Mouse (Mus musculus) liver, embryonic 14.5 days (tissue): ENCODE results near the gene Zar1. TPM values are rescaled to one million over a fixed set of nuclear protein-coding genes. Genes with fewer than 3 reads are reported as not detected.
"Not testable (repeated sequence)": the region's sequence is repeated elsewhere in the genome, so short reads cannot be mapped to it uniquely, and the experiment has no call there.

ENCODE experiments used
- ATAC-seq: fragments of 200-750 bp; cut with Nextera tagmentation; 2 replicates; pipeline ENCODE4 v1.8.0; 2017; ENCODE audit warnings: moderate number of reproducible peaks, mild to moderate bottlenecking, moderate library complexity; ENCODE audit not compliant: insufficient read depth
- DNase-seq, 3 experiments: peaks; one replicate each; pipeline ENCODE4 v3.0.0-alpha.2; 2012 to 2013; ENCODE audit warnings: low read depth in 3 of 3, low spot score in 3 of 3
- H3K27ac ChIP-seq: fragments of 300-500 bp; sonication (generic); 2 replicates; pipeline ENCODE4 v1.5.1; 2014; ENCODE audit warnings: moderate library complexity, mild to moderate bottlenecking, control low read depth, inconsistent platforms
- H3K27me3 ChIP-seq: fragments of 300-500 bp; sonication (generic); 2 replicates; pipeline ENCODE4 v1.6.1; 2014; ENCODE audit warnings: mild to moderate bottlenecking, low read length, moderate library complexity; ENCODE audit not compliant: control insufficient read depth, insufficient read depth
- H3K36me3 ChIP-seq: fragments of 300-500 bp; sonication (generic); replicated peaks from 2 replicates; pipeline ENCODE4 v1.6.1; 2014; ENCODE audit warnings: low read depth; ENCODE audit not compliant: control insufficient read depth, insufficient read depth
- H3K4me1 ChIP-seq, 2 experiments: fragments of 200-500 bp in 1 of 2; fragments of 300-500 bp in 1 of 2; sonication (generic) in 1 of 2; replicated peaks; 2 replicates each; pipeline ENCODE4 v1.6.1; 2012 to 2014; ENCODE audit warnings: antibody characterized with exemption in 1 of 2, inconsistent platforms in 1 of 2, low read length in 1 of 2; ENCODE audit not compliant: control insufficient read depth in 2 of 2, insufficient read depth in 2 of 2
- H3K4me2 ChIP-seq: fragments of 300-500 bp; sonication (generic); 2 replicates; pipeline ENCODE4 v1.6.1; 2014; ENCODE audit warnings: low read depth, mild to moderate bottlenecking, control low read depth, moderate library complexity
- H3K4me3 ChIP-seq, 2 experiments: fragments of 200-500 bp in 1 of 2; fragments of 300-500 bp in 1 of 2; sonication (generic) in 1 of 2; 2 replicates each; pipeline ENCODE4 v1.5.1; 2012 to 2014; ENCODE audit warnings: low read depth in 2 of 2, low read length in 2 of 2, mild to moderate bottlenecking in 2 of 2, control low read depth in 1 of 2, inconsistent platforms in 1 of 2, moderate library complexity in 1 of 2; ENCODE audit not compliant: insufficient read depth in 1 of 2
- H3K9ac ChIP-seq: fragments of 300-500 bp; sonication (generic); replicated peaks from 2 replicates; pipeline ENCODE4 v1.6.1; 2014; ENCODE audit warnings: mild to moderate bottlenecking, control low read depth, moderate library complexity
- H3K9me3 ChIP-seq: fragments of 300-500 bp; sonication (generic); 2 replicates; pipeline ENCODE4 v1.6.1; 2016; ENCODE audit warnings: low read length, mixed read lengths; ENCODE audit not compliant: control insufficient read depth
- CTCF ChIP-seq: IDR thresholded peaks from 2 replicates; pipeline ENCODE4 v1.5.1; 2016; ENCODE audit warnings: antibody characterized with exemption, low read depth, control low read depth
- EP300 ChIP-seq: IDR thresholded peaks from 2 replicates; pipeline ENCODE4 v1.6.1; 2016; ENCODE audit warnings: antibody characterized with exemption, low read depth
- WGBS: fragments of 180-500 bp; shearing (Covaris S2); extraction: QIAGEN DNeasy Blood & Tissue Kit; methylation state at CpG from one replicate; pipeline ENCODE4 v1.1.7; 2014; ENCODE audit not compliant: insufficient replicate concordance; 5-methylcytosine and 5-hydroxymethylcytosine counted together
- polyA plus RNA-seq, 2 experiments: library from polyadenylated mRNA; depleted of rRNA in 1 of 2; stranded (reverse) in 1 of 2; unstranded in 1 of 2; fragments of >200 nt; fragmentation: Nextera tagmentation in 1 of 2; extraction: Ambion mirVana in 1 of 2; gene quantifications; 2 replicates each; pipeline versions ENCODE4 v1.2.1 to v1.2.3; 2012 to 2014

Gene Zar1
- polyA plus RNA-seq, 2 experiments = not detected

- 12% methylated on average over 5 of the region's 5 CpGs for WGBS
These were observed 20.0 kb upstream of the Zar1 start for GRCm38 (mm10) chr5:72601006-72601405.

GRCm38 (mm10) chr5:72587192-72587681 is 6.2 kb upstream of the Zar1 start, which contains the start of gene Gm5868:
Gene Gm5868 (minus strand): TSS chr5:72587551.
- H3K4me1 ChIP-seq = no peaks in the 10 kb centered on the region
- H3K4me3 ChIP-seq = peak within 1 kb of the TSS in 1 of 2 experiments; percentile 0; a peak in 1 of 4 replicates
- no peak within 1 kb of the TSS for H3K9ac ChIP-seq
- peaks cover 10% of the 10 kb centered on the region for H3K27me3 ChIP-seq
- DNase-seq = no peak
- TF ChIP-seq EP300 (no peak), CTCF (no peak)
- WGBS = 8% methylated on average over 38 of the region's 38 CpGs
- peak within 1 kb of the TSS; percentile 24 for H3K4me2 ChIP-seq
- no peak for ATAC-seq
- H3K27ac ChIP-seq = no peak within 1 kb of the TSS
- H3K36me3 ChIP-seq = no peaks in the 10 kb centered on the region
- H3K9me3 ChIP-seq = no peaks in the 10 kb centered on the region

More at GRCm38 (mm10) chr5:72601006-72601405, 20.0 kb upstream of the Zar1 start:
- no peak overlapping the region for H3K4me3 ChIP-seq
- peak; percentile 64 for TF ChIP-seq CTCF
- TF ChIP-seq EP300 = no peak
- H3K4me1 ChIP-seq = no peaks in the 10 kb centered on the region
- no peak overlapping the region for H3K4me2 ChIP-seq
- ATAC-seq (no peak), DNase-seq (peak; percentile 5 to 20 (median 16))
- H3K27ac ChIP-seq = no peak overlapping the region
- H3K36me3 ChIP-seq = no peaks in the 10 kb centered on the region
- H3K9ac ChIP-seq = no peak overlapping the region
- no peaks in the 10 kb centered on the region for H3K9me3 ChIP-seq
- H3K27me3 ChIP-seq = no peaks in the 10 kb centered on the region

DNA sequence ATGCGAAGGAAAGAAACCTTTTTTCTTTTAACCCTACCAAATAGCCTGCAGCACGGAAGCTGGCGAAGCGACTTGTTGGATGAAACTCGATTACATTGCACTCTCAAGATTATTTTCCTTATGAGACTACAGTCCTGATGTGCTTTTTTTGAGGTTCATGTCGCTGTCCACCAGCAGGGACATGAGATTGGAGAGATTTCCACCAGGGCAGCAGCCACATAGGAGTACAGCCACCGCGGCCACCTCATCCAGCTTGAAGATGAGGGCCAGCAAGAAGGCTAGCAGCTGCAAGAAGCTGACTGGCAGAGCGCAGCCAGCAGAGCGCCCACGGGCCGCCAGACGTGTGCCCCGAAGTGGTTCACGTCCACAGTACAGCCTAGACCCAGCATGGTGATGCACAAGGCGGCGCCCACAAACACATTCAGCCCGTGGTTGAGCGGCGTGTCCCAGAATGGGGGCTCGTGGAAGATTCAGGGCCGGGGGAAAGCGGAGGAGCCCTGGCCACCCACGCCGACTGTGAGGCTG is 5.7 kb upstream of the Zar1 start:
- not testable (repeated sequence) for H3K27me3 ChIP-seq, H3K4me1 ChIP-seq, H3K36me3 ChIP-seq, H3K4me3 ChIP-seq, H3K9me3 ChIP-seq, H3K9ac ChIP-seq, DNase-seq, ATAC-seq, H3K27ac ChIP-seq
- peak overlapping the region; percentile 24; the same call in 1 of the 2 replicates for H3K4me2 ChIP-seq
- WGBS = 36% methylated on average over 25 of the region's 25 CpGs

DNA sequence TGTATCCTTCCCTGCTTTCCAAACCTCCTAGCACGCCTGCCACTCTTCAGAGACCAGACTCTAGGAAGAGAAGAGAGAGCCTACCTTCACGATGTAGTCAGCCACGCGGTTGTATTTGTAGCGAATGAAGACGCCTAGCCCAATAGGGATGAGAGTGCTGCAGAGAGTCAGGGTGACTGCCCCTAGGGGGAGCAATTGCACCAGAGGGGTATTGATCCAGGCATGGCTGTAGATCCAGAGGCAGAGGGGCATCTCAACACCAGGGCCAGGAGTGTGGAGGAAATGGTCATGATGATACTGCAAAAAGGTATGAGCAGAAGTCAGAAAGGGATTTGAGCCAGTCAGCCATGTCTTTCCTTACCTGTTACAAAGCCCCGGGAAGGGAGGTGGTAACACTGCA is 5.1 kb upstream of the Zar1 start:
- H3K4me1 ChIP-seq, H3K4me3 ChIP-seq, H3K9ac ChIP-seq, DNase-seq, H3K9me3 ChIP-seq, H3K27ac ChIP-seq, ATAC-seq, H3K36me3 ChIP-seq, H3K4me2 ChIP-seq: not testable (repeated sequence)
- peaks cover 13% of the 10 kb centered on the region for H3K27me3 ChIP-seq
- TF ChIP-seq CTCF = peak; percentile 60
- WGBS = 37% methylated on average over 7 of the region's 7 CpGs

DNA sequence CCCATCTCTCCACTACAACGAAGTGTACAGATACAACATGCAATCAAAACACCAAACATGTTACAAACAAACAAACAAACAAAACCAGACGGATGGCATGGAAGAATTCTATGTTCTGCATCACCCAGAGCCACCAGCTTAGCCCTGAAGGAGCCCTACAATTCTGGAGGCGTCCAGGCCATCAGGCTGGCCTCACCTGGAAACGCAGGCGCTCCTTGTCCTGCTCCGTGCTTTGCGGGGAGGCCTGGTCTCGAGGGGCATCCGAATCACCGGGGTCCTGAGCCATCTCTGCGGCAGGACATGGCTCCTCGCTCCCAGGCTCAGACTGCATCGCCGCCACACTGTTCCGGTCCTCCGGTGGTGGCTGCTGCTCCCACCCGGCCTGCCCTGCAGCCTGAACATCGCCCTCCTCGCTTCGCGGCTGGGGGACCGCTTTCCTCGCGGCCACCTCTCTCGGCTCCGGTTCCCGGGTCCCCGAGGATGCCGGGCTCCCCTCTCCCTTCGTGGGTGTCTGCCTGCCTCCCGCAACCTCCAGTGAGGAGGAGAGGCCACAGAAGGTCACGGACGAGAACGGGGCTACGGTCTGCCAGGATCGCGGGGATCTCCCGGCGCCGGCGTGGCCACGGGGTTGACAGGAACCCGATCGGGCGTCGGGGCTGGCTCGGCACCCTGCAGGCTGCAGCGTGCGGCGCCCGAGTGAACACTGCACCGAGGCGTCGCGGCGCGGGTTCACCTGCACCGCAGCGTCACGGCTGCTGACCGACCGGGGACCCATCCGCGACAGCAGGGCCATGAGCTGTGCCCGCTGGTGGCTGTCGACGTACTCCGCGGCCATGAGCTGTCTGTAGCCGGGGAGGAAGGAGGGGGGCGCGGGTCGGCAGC is 725 bp downstream of the Zar1 start:
- not testable (repeated sequence) for H3K36me3 ChIP-seq

GRCm38 (mm10) chr5:72579599-72579998 is 1.5 kb downstream of the Zar1 start:
- not testable (repeated sequence) for H3K4me3 ChIP-seq, H3K27ac ChIP-seq, H3K4me2 ChIP-seq, H3K9me3 ChIP-seq, H3K36me3 ChIP-seq, H3K4me1 ChIP-seq, ATAC-seq, H3K9ac ChIP-seq, DNase-seq
- peaks cover 20% of the 10 kb centered on the region for H3K27me3 ChIP-seq
- 59% methylated on average over 10 of the region's 10 CpGs for WGBS

More for the DNA sequence above, 725 bp downstream of the Zar1 start:
- Histone ChIP-seq H3K27me3 (peaks cover 20% of the 10 kb centered on the region), H3K4me2 (peak overlapping the region; percentile 43), H3K4me3 (peak overlapping the region in 1 of 2 experiments; percentile 23; a peak in 2 of 4 replicates)
- 8% methylated on average over 57 of the region's 73 CpGs for WGBS
- H3K27ac ChIP-seq, H3K9me3 ChIP-seq, H3K4me1 ChIP-seq, DNase-seq, ATAC-seq, H3K9ac ChIP-seq: not testable (repeated sequence)
